Mouse (Mus musculus): ENCODE measurements at regions not wholly inside any gene's neighbourhood (a gene's known extent, or its start where the extent isn't known, plus 50 kb on each side); places are given as distances from the start of the nearest gene placed in this dataset.

DNA sequence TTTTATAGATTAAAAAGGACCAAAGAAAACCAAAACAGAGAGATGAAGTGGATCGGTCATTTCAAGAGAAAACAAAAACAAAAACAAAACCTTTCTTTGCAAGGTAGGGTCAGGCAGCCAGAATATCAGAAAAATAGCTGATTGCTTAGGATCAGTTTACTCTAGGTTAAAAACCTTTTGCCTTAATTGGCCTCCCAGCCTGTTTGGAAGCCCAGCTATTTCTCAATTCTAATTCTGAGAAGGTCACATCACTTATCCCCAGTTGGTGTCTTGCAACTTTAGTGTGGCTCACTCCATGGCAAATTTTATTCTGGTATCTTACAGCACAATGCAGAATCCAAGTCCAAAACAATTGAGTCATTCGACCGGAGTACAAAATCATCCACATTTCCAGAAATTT lies 70.0 kb downstream of the 1190002N15Rik start:
- DNase-seq = no peak

- no peak for DNase-seq
These were observed 81.8 kb downstream of the 1190002N15Rik start for GRCm38 (mm10) chr9:94456085-94456531.

- no peak for DNase-seq
These were observed 82.4 kb downstream of the 1190002N15Rik start for GRCm38 (mm10) chr9:94455466-94455865.

DNA sequence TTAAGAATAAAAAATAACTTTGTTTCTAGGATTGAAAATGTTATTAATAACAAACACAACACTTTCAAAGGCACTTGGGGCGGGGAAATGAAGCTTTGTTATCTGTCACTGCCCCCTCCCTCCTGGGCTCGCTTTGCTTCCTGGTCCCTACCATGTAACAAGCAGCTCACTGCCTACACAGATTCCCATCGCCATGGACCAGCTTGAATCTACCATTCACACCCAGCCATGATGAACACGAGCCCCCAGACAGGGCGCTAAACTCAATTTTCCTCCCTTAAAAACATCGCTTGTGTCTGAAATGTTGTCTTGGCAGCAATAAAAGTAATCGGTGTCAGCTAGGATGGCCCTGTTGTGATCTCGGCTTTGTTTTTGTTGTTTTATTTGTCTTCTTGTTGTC lies 88.0 kb downstream of the 1190002N15Rik start:
- DNase-seq = no peak

DNA sequence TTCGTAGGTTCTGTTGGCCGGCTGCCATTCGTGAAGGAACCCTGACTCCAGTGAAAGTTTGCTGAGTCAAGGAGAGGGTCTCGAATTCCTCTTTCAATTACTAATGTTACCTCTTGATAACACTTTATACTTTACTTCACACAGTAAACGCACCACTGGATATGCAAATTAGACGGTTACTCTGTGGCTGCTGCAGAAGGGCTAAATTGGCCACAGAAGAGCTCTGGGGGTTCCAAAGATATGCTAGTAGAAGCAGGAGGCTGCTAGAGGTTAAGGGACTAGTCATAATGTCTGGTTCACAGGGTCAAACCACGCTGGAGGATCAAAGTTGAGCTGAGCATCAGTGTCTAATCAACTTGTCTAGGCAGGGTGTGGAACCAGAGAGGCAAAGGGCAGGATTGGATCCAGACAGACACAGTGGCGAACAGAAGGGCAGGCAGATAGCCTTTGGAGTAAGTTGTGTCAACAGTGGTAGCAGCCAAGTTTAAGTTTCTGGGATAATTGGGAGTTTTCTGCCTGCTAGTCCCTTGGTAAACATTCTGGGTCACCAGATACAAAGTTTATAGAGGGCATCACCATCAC lies 91.6 kb downstream of the 1190002N15Rik start:
- no peak for DNase-seq

GRCm38 (mm10) chr9:94444140-94444789 lies 93.6 kb downstream of the 1190002N15Rik start:
- no peak for DNase-seq

- DNase-seq = no peak
These were observed 96.5 kb downstream of the 1190002N15Rik start for GRCm38 (mm10) chr9:94441393-94441792.

DNA sequence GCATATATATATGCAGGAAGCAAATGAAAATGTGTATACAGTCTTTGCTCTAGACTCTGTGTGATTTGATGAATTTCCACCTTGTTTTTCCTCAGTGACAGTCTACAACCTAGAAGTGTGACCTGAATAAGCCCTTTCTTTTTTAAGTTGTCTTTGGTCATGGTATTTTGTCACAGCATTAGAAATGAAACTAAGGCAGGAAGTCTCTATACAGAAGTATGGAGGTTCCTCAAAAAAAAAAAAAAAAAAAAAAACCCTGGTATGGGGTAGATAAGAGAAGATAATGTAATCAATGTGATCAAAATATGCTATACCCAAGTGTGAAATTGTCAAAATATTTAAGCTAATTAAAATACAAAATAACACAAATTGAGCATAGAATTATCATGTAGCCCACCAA lies 104.4 kb downstream of the 1190002N15Rik start:
- DNase-seq = no peak

- no peak for DNase-seq
These were observed 105.6 kb downstream of the 1190002N15Rik start for GRCm38 (mm10) chr9:94432144-94432747.

- no peak for DNase-seq
These were observed 106.3 kb downstream of the 1190002N15Rik start for GRCm38 (mm10) chr9:94431540-94431939.

DNA sequence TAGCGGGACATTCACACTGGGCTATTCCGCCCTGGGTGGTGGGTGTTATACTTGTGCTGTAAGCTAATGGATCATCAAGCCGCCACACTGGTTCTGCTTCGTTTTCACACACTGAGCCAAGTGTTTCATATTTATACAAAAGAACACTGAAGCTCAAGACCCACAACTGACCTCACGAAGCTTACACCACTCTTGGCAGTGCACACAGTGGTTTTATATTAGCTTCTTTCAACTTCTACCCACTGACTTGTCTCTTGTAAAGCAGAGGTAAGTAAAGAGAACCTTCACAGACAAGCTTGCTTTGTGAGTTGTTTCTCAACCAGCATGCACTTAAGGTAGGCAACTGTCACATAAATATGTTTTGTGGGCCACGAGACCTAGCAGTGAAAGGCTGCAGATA lies 106.9 kb downstream of the 1190002N15Rik start:
- DNase-seq = no peak

DNA sequence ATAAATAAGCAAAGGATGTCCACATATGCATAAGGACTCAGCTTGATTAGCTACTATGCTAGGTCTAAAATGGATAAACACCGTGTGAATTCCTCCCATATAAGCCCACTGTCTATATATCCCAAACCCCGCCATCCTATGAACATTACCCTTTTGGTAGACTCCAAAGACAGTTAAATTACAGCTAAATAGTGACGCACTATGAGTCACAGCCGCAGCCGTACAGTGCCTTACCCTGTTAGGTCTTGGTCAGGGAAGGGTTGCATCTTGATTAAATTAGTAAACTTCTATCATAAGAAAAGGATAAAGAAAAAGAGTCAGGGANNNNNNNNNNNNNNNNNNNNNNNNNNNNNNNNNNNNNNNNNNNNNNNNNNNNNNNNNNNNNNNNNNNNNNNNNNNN lies 111.1 kb downstream of the 1190002N15Rik start:
- no peak for DNase-seq

- no peak for DNase-seq
These were observed 112.1 kb downstream of the 1190002N15Rik start for GRCm38 (mm10) chr9:94425804-94426203.

GRCm38 (mm10) chr9:94424438-94425135 lies 113.3 kb downstream of the 1190002N15Rik start:
- DNase-seq = no peak

GRCm38 (mm10) chr9:94410546-94410945 lies 127.3 kb downstream of the 1190002N15Rik start:
- no peak for DNase-seq

- no peak for DNase-seq
These were observed 127.8 kb downstream of the 1190002N15Rik start for GRCm38 (mm10) chr9:94410042-94410441.

DNA sequence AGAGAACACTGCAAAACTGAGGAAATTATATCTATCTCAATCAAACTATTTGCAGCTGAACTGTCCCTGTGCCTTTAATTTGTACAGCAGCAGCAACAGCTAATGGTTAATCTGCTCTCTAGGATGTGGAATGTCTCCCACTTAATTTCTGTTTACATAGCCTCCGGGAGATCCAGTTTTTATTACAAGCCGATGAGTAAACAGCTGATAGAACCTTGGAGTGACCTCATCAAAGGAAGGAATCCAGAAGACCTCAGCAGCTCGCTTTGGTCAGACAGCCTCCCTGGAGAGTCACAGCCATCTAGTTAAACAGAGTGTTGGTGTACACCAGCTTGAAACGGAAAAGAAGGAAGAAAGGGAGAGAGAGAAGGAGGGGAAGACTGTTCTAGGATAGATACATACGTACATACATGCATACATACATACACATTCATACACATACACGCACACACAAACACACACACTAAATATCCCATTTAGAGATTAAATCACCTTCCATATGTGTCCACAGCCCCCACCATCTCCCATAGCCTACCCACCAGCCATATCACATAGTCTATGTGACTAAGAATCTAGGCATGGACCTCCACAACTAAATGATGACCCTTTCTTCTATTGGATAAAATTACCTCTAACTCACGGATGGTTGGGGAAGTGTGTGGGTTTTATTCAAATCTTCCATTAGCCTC lies 129.1 kb downstream of the 1190002N15Rik start:
- no peak for DNase-seq

DNA sequence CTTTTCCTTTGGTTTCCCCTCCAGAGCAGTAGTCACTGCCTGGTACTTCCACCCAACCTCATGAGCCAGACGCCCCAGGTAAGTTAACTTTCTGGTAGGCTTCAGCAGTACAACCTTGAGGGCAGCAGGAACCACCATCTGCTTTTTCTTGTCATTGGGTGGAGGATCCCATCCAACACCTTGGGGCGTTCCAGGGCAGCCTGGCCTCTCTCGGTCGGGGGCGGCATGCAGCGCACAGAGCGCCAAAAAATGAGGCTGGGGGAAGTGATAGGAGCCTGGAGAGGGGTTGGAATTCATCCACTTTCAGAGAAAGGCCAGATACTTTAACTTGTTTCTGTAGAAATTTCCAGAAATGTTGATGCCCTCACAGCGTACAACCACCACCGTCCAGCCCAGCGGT lies 130.2 kb downstream of the 1190002N15Rik start:
- DNase-seq = peak; percentile 23

- peak; percentile 76 for DNase-seq
These were observed 133.3 kb downstream of the 1190002N15Rik start for GRCm38 (mm10) chr9:94404551-94404950.

DNA sequence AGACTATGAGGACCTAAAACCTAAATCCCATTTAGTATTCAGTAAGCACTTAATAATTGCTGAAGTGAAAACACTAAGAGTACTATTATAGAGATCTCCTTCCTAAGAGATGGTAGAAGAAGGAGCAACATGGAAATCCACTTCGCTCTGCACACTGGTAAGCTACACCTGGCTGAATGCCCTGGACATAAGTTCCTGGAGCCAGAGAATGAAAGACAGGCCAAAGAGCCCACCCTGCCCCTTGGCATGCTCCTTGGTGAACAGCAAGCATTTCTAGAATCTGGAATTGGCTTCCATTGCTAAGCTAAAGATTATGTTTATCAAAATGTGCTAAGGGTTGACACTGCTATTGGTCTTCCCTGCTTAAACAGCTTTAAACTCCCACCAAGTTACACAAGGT lies 137.3 kb downstream of the 1190002N15Rik start:
- DNase-seq = no peak

GRCm38 (mm10) chr9:94395215-94395614 lies 142.7 kb downstream of the 1190002N15Rik start:
- no peak for DNase-seq

GRCm38 (mm10) chr9:94386190-94386589 lies 151.7 kb downstream of the 1190002N15Rik start:
- DNase-seq = no peak

DNA sequence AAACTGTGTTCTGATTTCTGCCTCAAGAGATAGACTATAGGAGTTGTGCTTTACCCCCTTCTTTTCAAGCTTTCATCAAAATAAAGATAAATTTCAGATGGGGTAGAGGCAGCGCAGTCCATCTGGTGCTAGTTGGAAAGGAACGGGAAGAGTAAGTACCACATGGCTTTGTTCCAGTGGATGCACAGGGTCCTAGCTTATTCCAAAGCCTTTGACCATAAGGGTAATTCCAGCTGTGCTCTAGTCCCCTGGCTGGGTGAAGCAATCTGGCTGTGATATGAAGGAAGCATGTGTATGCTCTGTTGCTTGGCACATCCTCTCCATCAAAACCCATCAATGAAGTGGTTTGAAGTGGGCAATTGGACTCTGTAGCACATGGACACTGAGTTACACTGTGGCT lies 155.6 kb downstream of the 1190002N15Rik start:
- no peak for DNase-seq

Data from cerebellum, adult 11-12 months (tissue).